Mouse (Mus musculus) myocyte (in vitro differentiated cells): ENCODE measurements at regions not wholly inside any gene's neighbourhood (a gene's known extent, or its start where the extent isn't known, plus 50 kb on each side); places are given as distances from the start of the nearest gene placed in this dataset.

ENCODE experiments used
- CEBPB ChIP-seq: IDR thresholded peaks from 2 replicates; pipeline ENCODE4 v1.6.1; 2011; ENCODE audit warnings: mild to moderate bottlenecking, moderate library complexity; ENCODE audit not compliant: poor library complexity, insufficient read depth, severe bottlenecking
- E2F4 ChIP-seq: IDR thresholded peaks from one replicate; pipeline ENCODE4 v1.6.1; 2011; ENCODE audit warnings: mild to moderate bottlenecking, control low read depth, moderate library complexity; ENCODE audit not compliant: insufficient read depth
- MAX ChIP-seq: IDR thresholded peaks from one replicate; pipeline ENCODE4 v1.6.1; 2011; ENCODE audit warnings: low read depth, mild to moderate bottlenecking, control low read depth
- MYOD1 ChIP-seq, 3 experiments: IDR thresholded peaks; one replicate each; pipeline ENCODE4 v1.6.1; 2011; ENCODE audit warnings: control low read depth in 2 of 3, low read depth in 2 of 3, mild to moderate bottlenecking in 2 of 3, moderate library complexity in 1 of 3; ENCODE audit not compliant: insufficient read length in 2 of 3, control insufficient read depth in 1 of 3
- MYOG ChIP-seq, 3 experiments: IDR thresholded peaks; one replicate each; pipeline ENCODE4 v1.6.1; 2011; ENCODE audit warnings: control low read depth in 2 of 3, low read depth in 2 of 3, mild to moderate bottlenecking in 2 of 3; ENCODE audit not compliant: insufficient read length in 2 of 3, control insufficient read depth in 1 of 3, insufficient read depth in 1 of 3
- POLR2A ChIP-seq: IDR thresholded peaks from one replicate; pipeline ENCODE4 v1.6.1; 2011; ENCODE audit warnings: low read depth, mild to moderate bottlenecking, control low read depth, moderate library complexity; ENCODE audit not compliant: insufficient read length
- POLR2AphosphoS2 ChIP-seq: IDR thresholded peaks from one replicate; pipeline ENCODE4 v1.6.1; 2011; ENCODE audit warnings: low read depth, control low read depth; ENCODE audit not compliant: insufficient read length
- REST ChIP-seq: IDR thresholded peaks from one replicate; pipeline ENCODE4 v1.6.1; 2011; ENCODE audit warnings: mild to moderate bottlenecking, control low read depth, moderate library complexity; ENCODE audit not compliant: insufficient read depth, insufficient read length
- SRF ChIP-seq: IDR thresholded peaks from one replicate; pipeline ENCODE4 v1.6.1; 2011; ENCODE audit warnings: low read depth; ENCODE audit not compliant: control insufficient read depth, insufficient read length
- TCF12 ChIP-seq: IDR thresholded peaks from one replicate; pipeline ENCODE4 v1.6.1; 2011; ENCODE audit warnings: mild to moderate bottlenecking, control low read depth; ENCODE audit not compliant: poor library complexity, insufficient read depth, severe bottlenecking
- TCF3 ChIP-seq: IDR thresholded peaks from one replicate; pipeline ENCODE4 v1.6.1; 2011; ENCODE audit warnings: low read depth, control low read depth; ENCODE audit not compliant: insufficient read length
- USF1 ChIP-seq: IDR thresholded peaks from one replicate; pipeline ENCODE4 v1.6.1; 2011; ENCODE audit warnings: low read depth, mild to moderate bottlenecking, control low read depth, moderate library complexity

- no peak for TF ChIP-seq E2F4
- TF ChIP-seq MYOD1 (IDR thresholded peaks at IDR 0.05; ENCODE audit: control insufficient read depth in 1 of 3, insufficient read length in 2 of 3, low read depth in 2 of 3), result peak; percentile 85 to 99 (median 97)
- TF ChIP-seq POLR2AphosphoS2, result no peak
- TF ChIP-seq CEBPB, result peak; percentile 62; the same call in 1 of the 2 replicates
- no peak for TF ChIP-seq USF1
- TF ChIP-seq POLR2A, result no peak
- no peak for TF ChIP-seq MAX
- peak; percentile 67 for TF ChIP-seq TCF12
- peak in 2 of 3 experiments; percentile 57 to 67 for TF ChIP-seq MYOG (IDR thresholded peaks at IDR 0.05; ENCODE audit: control insufficient read depth in 1 of 3, insufficient read depth in 1 of 3, insufficient read length in 2 of 3, low read depth in 2 of 3)
- TF ChIP-seq TCF3, result peak; percentile 78
- no peak for TF ChIP-seq SRF
- TF ChIP-seq REST, result no peak
Observed at GRCm38 (mm10) chr14:76631740-76632139, 75.1 kb upstream of the Serp2 start.
